Mouse (Mus musculus) mouse trophoblast stem cell (cell line): ENCODE results near the gene Vps41.

ENCODE experiments used
- in situ Hi-C, 2 experiments: fragments of 300-500 bp; cut with MseI, MboI; formaldehyde crosslinking; loops; 2 replicates in 1 of 2; 3 replicates in 1 of 2; pipeline ENCODE4 v1.15.1; 2025

Gene Vps41

DNA sequence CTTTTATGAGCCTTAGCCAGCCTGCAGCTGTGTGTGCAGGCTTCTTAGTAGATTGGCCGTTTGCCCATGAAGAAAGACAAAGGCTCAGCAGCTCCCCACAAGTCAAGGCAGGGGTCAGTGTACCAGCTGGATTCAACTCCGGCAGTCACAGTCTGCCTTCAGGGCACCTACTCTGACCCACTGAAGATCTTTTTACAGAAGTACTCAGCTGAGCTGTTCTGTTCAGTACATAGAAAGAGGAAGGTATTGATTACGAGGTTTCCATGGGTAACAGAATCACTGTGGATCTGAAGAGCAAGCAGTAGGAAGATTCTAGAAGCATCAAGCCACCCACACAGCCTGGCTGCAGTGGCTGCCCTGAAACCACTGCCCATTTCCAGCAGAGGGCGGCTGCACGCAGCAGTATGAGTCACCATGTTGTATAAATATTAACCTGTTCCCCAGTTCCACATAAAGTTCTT, 151.0 kb downstream of the Vps41 start:
- in situ Hi-C loops, result no loop called here

DNA sequence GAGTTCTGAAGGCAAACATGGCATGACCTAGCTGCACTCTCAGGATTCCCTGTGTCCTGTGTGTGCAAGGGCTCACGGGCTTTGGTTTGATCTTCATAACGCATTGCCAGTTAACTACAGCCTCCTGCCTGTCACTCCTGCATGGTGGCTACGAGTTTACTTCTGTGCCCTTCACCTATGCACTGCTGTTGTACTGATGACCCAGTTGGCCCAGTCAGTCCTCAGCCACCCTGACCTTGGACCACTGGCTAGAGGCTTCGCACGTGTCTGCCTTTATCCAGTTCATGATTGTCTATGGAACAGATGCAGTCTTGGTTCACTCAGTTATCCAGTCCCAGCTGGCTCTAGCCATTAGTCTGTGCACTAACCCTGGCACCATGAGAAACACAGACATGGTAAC, 151.7 kb downstream of the Vps41 start:
- in situ Hi-C loops, result no loop called here

DNA sequence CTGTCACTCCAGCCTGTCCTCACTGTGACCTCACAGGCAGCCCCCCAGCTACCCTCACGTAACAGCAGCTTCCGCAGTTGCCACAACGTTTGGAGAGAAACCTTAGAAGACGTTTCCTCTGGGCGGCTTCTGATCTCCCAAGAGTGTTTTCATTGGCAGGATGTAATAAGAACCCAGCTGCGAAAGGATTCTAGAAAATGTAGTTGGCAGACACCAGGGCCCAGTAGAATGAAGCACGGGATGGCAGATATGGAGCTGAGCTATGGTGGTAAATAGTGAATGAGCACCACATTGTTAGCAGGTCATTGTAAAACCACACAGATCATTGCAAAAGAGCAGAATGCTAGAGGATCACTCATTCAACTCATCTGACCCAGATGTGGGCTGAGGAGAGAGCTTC, 158.2 kb downstream of the Vps41 start:
- in situ Hi-C loops, result no loop called here

DNA sequence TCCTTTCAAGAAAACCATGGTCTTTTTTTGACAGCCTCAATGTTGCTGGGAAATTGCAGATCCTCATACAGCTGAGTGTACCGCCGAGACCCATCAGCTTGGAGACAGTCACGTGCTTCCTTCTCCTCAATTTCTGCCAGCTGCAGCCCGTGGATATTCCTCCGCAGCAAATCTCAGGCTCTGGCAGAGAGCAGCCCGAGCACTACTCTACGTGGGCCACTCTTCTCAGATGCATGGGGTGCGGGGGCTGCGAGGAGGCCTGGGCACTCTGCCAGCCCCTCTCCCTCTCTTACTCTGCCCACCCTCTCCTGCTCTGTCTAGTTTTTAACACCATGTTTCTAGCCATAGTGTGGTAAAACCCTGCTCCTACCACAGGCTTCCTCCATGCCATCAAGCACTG, 175.8 kb downstream of the Vps41 start:
- in situ Hi-C loops, result no loop called here

DNA sequence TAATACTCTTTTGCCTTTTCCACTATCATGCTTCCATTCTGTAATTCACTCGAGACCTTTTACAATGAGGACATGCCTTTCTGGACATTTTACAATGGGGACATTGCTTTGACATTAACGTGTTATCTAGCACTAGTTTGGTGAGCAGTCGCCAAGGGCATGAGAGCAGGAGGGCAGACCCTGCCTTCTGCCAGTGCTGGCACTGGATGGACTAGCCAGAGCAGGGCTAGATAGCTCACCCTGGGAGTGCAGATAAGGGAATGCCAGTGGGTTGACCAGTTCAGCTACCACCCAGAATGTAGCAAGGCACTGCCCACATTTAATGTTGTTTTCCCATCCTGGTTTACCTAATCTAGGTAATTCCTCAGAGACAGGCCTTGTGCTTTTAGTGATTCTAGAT, 179.7 kb downstream of the Vps41 start:
- in situ Hi-C loops, result no loop called here

DNA sequence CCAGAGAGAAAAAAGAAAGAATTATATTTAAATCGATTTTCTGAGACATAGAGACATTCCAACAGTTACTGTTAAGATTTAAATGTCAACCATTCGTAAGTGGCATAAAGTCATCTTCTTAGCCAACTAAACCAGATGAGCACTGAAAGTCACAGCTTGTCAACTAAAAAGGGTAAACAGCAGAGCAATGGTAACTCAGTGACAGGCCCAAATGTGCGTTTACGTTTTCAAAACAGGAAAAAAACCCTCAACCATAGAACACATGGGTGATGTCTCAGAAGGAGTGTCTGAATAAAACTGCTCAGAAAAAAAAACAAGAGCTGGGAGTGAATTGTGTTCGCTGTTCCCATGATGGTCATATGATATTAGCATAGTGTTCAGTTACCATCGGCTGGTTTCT, 186.5 kb downstream of the Vps41 start:
- in situ Hi-C loops, result no loop called here

DNA sequence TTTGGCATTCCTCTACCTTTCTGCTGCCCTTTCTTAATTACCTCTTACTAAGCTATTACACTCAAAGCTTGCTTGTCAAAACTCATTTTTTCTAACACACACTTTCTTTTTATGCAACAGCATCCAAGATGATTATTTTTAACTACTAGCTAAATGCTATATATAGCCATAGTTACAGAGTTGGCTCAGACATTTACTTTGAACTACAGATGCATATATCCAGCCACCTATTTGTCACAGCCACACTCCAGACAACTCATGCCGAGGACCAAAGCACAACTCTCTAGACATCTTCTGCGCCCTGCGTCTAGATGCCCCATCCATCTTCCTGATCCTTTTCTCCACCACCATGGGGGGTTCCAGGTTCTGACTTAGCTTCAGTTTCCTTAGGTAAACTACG, 197.7 kb downstream of the Vps41 start:
- in situ Hi-C loops, result no loop called here
